Mouse (Mus musculus): ENCODE measurements around the gene Fam174b. TPM values are rescaled to one million over a fixed set of nuclear protein-coding genes. Genes with fewer than 3 reads are reported as not detected.

Fam174b gene
- polyA plus RNA-seq, 1 experiment from 2014 or later: 50.1 TPM

DNA sequence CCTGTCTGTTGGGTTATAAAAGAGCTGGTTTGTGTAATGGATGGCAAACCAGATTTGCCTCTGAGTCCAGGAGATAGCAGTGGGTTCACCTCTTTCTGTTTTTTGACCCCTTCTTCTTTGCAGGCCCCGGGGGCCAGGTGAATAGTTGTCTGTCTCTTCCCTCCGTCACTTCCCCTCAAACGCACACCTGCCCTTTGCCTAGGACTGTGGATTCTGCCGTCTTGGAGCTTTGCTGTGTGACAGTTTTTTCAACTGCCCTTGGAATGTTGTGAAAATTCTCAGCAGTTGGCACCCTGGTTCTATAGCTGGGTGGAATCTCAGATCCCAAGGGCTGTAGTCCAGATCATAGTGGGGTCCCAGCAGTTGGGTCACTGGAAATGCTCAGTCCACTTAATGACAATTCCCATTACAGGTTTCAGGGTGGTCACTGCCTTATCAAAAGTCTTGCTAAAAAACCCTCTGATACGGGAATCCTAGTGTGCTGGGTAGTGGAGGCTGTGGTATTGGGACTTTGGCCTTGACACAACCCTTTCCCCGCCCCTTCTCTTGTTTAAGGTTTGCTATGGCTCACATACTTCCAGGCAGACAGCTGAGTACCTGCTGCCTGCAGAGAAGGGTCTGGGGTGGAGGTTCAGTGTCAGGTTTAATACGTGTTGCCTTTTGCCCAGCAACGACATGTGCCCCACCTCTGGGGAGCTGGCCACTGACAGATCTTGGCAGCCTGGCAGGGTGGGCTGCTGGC lies 76.3 kb downstream of the Fam174b start:
- no peaks in the 10 kb centered on the region for H3K36me3 ChIP-seq
- WGBS: 75% methylated on average over 8 of the region's 8 CpGs
- no peak overlapping the region for H3K4me2 ChIP-seq
- H3K27me3 ChIP-seq: no peaks in the 10 kb centered on the region
- H3K27ac ChIP-seq: no peak overlapping the region
- no peaks in the 10 kb centered on the region for H3K9me3 ChIP-seq (replicated peaks)
- H3K9ac ChIP-seq: no peak overlapping the region
- H3K4me1 ChIP-seq (replicated peaks): no peaks in the 10 kb centered on the region
- H3K4me3 ChIP-seq: no peak overlapping the region
- ATAC-seq (replicated peaks; ENCODE audit: insufficient number of reproducible peaks, insufficient read depth, low FRiP score, low read depth): no peak

GRCm38 (mm10) chr7:73819366-73819765 lies 79.3 kb downstream of the Fam174b start:
- Histone ChIP-seq H3K4me2 (no peak overlapping the region), H3K4me3 (no peak overlapping the region), H3K9me3 (replicated peaks) (no peaks in the 10 kb centered on the region), H3K4me1 (replicated peaks) (no peaks in the 10 kb centered on the region), H3K27me3 (no peaks in the 10 kb centered on the region), H3K9ac (no peak overlapping the region), H3K36me3 (no peaks in the 10 kb centered on the region), H3K27ac (no peak overlapping the region)
- whole genome bisulfite sequencing: 79% methylated on average over 17 of the region's 17 CpGs
- ATAC-seq (replicated peaks; ENCODE audit: insufficient number of reproducible peaks, insufficient read depth, low FRiP score, low read depth): no peak

Small RNA genes lying within 50 kb of the gene (microRNA-seq; reads per million reads assigned to microRNA genes)
- not detected for gene Mir7234

Other genes starting within 250 kb of the Fam174b start
- gene Chd2, start 198.5 kb upstream of the Fam174b start, polyA plus RNA-seq (2015; fragmentation: Nextera tagmentation; extraction: Ambion mirVana): 41.2 and 42.9 TPM in 2 replicates